Mouse (Mus musculus): ENCODE data around the gene Tsnaxip1. TPM values are rescaled to one million over a fixed set of nuclear protein-coding genes. Genes with fewer than 3 reads are reported as not detected.
A peak's percentile ranks its signal among the peaks of the same experiment; 100 is the strongest.

The Tsnaxip1 gene
- polyA plus RNA-seq, 1 experiment from 2014 or later, result 0.83 TPM

DNA sequence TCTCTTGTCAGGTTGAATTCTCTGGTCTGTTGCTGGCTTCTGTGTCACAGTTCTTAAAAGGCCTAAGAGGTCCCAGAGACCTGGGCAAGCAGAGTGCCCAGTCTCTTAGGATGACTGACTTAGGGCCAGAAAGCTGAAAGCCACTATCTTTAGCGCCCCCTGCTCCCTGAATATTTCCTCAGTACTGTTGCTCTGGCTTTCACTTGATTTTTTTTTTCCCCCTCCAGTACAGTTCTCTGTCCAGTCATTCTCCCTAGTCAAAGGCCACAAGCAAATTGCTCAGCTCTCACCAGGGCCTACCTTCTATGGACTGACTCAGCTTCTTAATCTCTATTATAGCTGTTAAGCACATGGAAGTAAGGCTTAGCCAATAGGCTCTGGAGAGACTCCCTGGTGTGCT lies 34.4 kb downstream of the Tsnaxip1 start:
- Histone ChIP-seq H3K27me3 (replicated peaks; ENCODE audit: control insufficient read depth, insufficient read depth, low read length) (no peaks in the 10 kb centered on the region), H3K4me1 (ENCODE audit: control insufficient read depth, insufficient read depth, low read length) (peaks cover 19% of the 10 kb centered on the region), H3K9ac (ENCODE audit: low read length) (peak overlapping the region; percentile 95), H3K36me3 (ENCODE audit: control insufficient read depth, insufficient read depth, low read length) (peaks cover 26% of the 10 kb centered on the region), H3K9me3 (replicated peaks; ENCODE audit: control insufficient read depth, low read length) (no peaks in the 10 kb centered on the region), H3K27ac (ENCODE audit: low read depth, low read length) (no peak overlapping the region), H3K4me3 (ENCODE audit: low read depth, low read length) (peak overlapping the region; percentile 97), H3K4me2 (ENCODE audit: low read length) (peak overlapping the region; percentile 68)
- ATAC-seq (no peak), DNase-seq (ENCODE audit: low spot score) (no peak)
- 0% methylated on average over 1 of the region's 1 CpGs for WGBS

- 84% methylated on average over 6 of the region's 6 CpGs for WGBS
- no peaks in the 10 kb centered on the region for H3K27me3 ChIP-seq (replicated peaks; ENCODE audit: control insufficient read depth, insufficient read depth, low read length)
- no peak overlapping the region for H3K27ac ChIP-seq (ENCODE audit: low read depth, low read length)
- DNase-seq (ENCODE audit: low spot score), result no peak
- ATAC-seq, result no peak
- H3K4me1 ChIP-seq (ENCODE audit: control insufficient read depth, insufficient read depth, low read length), result peaks cover 8% of the 10 kb centered on the region
- H3K36me3 ChIP-seq (ENCODE audit: control insufficient read depth, insufficient read depth, low read length), result peaks cover 54% of the 10 kb centered on the region
- H3K4me3 ChIP-seq (ENCODE audit: low read depth, low read length), result no peak overlapping the region
- no peak overlapping the region for H3K9ac ChIP-seq (ENCODE audit: low read length)
- H3K9me3 ChIP-seq (replicated peaks; ENCODE audit: control insufficient read depth, low read length), result no peaks in the 10 kb centered on the region
- H3K4me2 ChIP-seq (ENCODE audit: low read length), result no peak overlapping the region
These were observed 39.0 kb downstream of the Tsnaxip1 start for GRCm38 (mm10) chr8:105866364-105867029.

DNA sequence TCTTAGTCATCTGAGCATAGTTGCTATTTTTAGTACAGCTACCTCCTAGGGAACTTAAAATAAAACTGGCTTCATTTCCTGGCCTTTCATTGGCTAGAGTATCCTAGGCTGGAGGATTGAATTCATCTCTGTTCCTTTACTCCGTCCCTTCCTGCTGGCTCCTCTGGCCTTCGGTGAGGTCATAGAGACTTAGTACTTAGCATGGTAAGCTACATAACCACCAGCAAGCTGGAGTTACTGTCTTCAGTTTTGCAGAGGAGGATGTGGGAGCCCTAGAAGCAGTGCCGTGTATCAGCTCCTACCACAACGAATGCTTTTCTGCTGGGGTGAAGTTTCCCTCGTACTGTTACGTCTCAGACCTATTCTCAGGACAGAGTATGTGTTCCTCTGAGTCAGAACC lies 46.8 kb downstream of the Tsnaxip1 start:
- DNase-seq (ENCODE audit: low spot score) (no peak), ATAC-seq (no peak)
- peaks cover 80% of the 10 kb centered on the region for H3K36me3 ChIP-seq (ENCODE audit: control insufficient read depth, insufficient read depth, low read length)
- H3K27ac ChIP-seq (ENCODE audit: low read depth, low read length), result no peak overlapping the region
- no peaks in the 10 kb centered on the region for H3K27me3 ChIP-seq (replicated peaks; ENCODE audit: control insufficient read depth, insufficient read depth, low read length)
- no peak overlapping the region for H3K9ac ChIP-seq (ENCODE audit: low read length)
- WGBS, result 87% methylated on average over 6 of the region's 6 CpGs
- H3K4me3 ChIP-seq (ENCODE audit: low read depth, low read length), result no peak overlapping the region
- H3K4me2 ChIP-seq (ENCODE audit: low read length), result no peak overlapping the region
- H3K9me3 ChIP-seq (replicated peaks; ENCODE audit: control insufficient read depth, low read length), result no peaks in the 10 kb centered on the region
- H3K4me1 ChIP-seq (ENCODE audit: control insufficient read depth, insufficient read depth, low read length), result no peaks in the 10 kb centered on the region

DNA sequence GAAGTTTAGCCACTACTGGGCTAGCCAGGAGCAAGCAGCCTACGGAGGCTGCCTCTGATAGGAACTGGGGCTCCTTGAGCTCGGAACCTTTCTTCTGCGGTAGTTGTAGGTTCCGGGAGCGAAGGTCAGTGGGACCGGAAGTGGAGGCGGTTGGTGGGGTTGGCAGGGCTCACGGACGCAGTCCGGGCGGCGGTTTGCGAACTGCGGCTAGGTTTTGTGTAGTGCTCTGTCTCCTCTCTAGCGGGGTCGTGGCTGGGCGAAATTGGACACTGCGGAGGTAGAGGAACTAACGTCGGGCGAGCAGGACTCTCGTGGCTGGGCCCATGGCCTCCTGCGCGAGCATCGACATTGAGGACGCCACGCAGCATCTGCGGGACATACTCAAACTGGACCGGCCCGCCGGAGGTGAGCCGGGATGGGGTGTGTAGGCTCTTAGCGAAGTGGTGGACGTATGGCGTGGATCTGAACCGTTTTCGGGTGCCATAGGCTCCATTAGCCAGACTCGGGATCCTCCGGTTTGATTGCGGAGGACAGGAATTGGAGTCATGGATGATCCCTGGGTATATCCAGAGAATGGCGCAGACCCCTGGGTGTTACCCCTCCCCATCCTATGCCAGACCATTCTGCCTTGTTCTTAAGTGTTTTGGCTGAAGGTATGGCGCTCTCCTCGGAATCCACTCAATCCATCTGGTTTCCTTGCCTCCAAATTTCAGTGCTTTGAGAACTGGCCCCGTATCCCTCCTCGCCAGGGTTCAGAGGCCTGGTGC lies 53.4 kb downstream of the Tsnaxip1 start, which contains the start of gene Edc4:
Gene Edc4, plus strand, starts transcription at position 128 of the 767 bp plus-strand sequence.
- Histone ChIP-seq H3K27me3 (replicated peaks; ENCODE audit: control insufficient read depth, insufficient read depth, low read length) (no peaks in the 10 kb centered on the region), H3K9ac (ENCODE audit: low read length) (peak within 1 kb of the TSS; percentile 81), H3K27ac (ENCODE audit: low read depth, low read length) (no peak within 1 kb of the TSS), H3K36me3 (ENCODE audit: control insufficient read depth, insufficient read depth, low read length) (peaks cover 52% of the 10 kb centered on the region), H3K4me1 (ENCODE audit: control insufficient read depth, insufficient read depth, low read length) (peaks cover 13% of the 10 kb centered on the region), H3K4me2 (ENCODE audit: low read length) (peak within 1 kb of the TSS; percentile 67), H3K4me3 (ENCODE audit: low read depth, low read length) (peak within 1 kb of the TSS; percentile 67), H3K9me3 (replicated peaks; ENCODE audit: control insufficient read depth, low read length) (no peaks in the 10 kb centered on the region)
- peak; percentile 80 for DNase-seq (ENCODE audit: low spot score)
- ATAC-seq, result peak; percentile 90
- under 1% methylated on average over 45 of the region's 45 CpGs for WGBS

DNA sequence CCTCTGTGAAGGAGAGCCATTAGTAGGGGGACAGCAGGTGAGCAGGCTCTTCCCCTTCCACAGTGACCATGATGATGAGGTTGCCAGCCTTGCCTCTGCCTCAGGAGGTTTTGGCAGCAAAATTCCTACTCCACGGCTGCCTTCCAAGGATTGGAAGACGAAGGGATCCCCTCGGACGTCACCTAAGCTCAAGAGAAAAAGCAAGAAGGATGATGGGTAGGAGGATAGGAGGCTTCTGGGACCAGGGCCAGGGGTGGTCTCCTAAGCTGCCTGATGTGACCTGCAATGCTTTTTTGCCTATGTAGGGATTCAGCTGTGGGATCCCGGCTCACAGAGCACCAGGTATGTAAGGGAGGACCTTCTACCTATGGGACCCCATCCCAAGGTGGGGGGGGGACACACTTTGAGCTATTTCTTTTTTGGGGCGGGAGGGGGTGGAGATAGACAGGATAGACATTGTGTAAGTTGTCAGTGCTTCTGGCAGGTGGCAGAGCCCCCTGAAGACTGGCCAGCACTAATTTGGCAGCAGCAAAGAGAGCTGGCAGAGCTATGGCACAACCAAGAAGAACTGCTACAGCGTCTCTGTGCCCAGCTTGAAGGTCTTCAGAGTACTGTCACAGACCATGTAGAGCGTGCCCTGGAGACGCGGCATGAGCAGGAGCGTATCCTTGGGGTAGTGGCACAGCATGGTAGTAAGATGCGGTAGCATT lies 62.4 kb downstream of the Tsnaxip1 start:
- no peak for ATAC-seq
- no peak overlapping the region for H3K4me3 ChIP-seq (ENCODE audit: low read depth, low read length)
- DNase-seq (ENCODE audit: low spot score), result no peak
- no peaks in the 10 kb centered on the region for H3K9me3 ChIP-seq (replicated peaks; ENCODE audit: control insufficient read depth, low read length)
- H3K27ac ChIP-seq (ENCODE audit: low read depth, low read length), result no peak overlapping the region
- peaks cover 84% of the 10 kb centered on the region for H3K36me3 ChIP-seq (ENCODE audit: control insufficient read depth, insufficient read depth, low read length)
- 0 out of 2 replicates have a peak, but pooled peaks cover 3% of the 10 kb centered on the region for H3K4me1 ChIP-seq (ENCODE audit: control insufficient read depth, insufficient read depth, low read length)
- no peak overlapping the region for H3K4me2 ChIP-seq (ENCODE audit: low read length)
- H3K27me3 ChIP-seq (replicated peaks; ENCODE audit: control insufficient read depth, insufficient read depth, low read length), result no peaks in the 10 kb centered on the region
- no peak overlapping the region for H3K9ac ChIP-seq (ENCODE audit: low read length)
- WGBS, result 91% methylated on average over 12 of the region's 12 CpGs

DNA sequence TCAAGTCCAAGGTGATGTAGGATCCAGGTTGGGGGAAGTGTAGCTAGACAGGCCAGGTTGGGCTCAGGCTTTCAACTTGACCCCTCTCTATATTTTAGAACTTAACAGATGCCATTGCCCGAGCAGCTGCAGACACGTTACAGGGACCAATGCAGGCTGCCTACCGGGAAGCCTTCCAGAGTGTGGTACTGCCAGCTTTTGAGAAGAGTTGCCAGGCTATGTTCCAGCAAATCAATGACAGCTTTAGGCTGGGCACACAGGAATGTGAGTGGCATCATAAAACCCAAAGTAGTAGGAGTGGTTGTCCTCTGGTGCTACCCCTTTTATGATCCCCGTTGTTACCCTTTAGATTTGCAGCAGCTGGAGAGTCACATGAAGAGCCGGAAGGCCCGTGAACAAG lies 63.3 kb downstream of the Tsnaxip1 start:
- no peaks in the 10 kb centered on the region for H3K27me3 ChIP-seq (replicated peaks; ENCODE audit: control insufficient read depth, insufficient read depth, low read length)
- 89% methylated on average over 6 of the region's 6 CpGs for WGBS
- no peak for ATAC-seq

GRCm38 (mm10) chr8:105892432-105892831 lies 64.9 kb downstream of the Tsnaxip1 start:
- H3K4me2 ChIP-seq (ENCODE audit: low read length), result no peak overlapping the region
- peak; percentile 35 for DNase-seq (ENCODE audit: low spot score)
- peaks cover 59% of the 10 kb centered on the region for H3K36me3 ChIP-seq (ENCODE audit: control insufficient read depth, insufficient read depth, low read length)

More for the DNA sequence above, 63.3 kb downstream of the Tsnaxip1 start:
- Histone ChIP-seq H3K9ac (ENCODE audit: low read length) (no peak overlapping the region), H3K27ac (ENCODE audit: low read depth, low read length) (no peak overlapping the region), H3K4me1 (ENCODE audit: control insufficient read depth, insufficient read depth, low read length) (0 out of 2 replicates have a peak, but pooled peaks cover 3% of the 10 kb centered on the region), H3K36me3 (ENCODE audit: control insufficient read depth, insufficient read depth, low read length) (peaks cover 75% of the 10 kb centered on the region), H3K4me3 (ENCODE audit: low read depth, low read length) (no peak overlapping the region), H3K9me3 (replicated peaks; ENCODE audit: control insufficient read depth, low read length) (no peaks in the 10 kb centered on the region), H3K4me2 (ENCODE audit: low read length) (no peak overlapping the region)
- DNase-seq (ENCODE audit: low spot score), result no peak

GRCm38 (mm10) chr8:105893339-105893738 lies 65.8 kb downstream of the Tsnaxip1 start, which contains the start of gene Nrn1l:
Gene Nrn1l (plus strand): TSS chr8:105893567.
- DNase-seq (ENCODE audit: low spot score), result peak; percentile 85
- Histone ChIP-seq H3K9me3 (replicated peaks; ENCODE audit: control insufficient read depth, low read length) (no peaks in the 10 kb centered on the region), H3K4me1 (ENCODE audit: control insufficient read depth, insufficient read depth, low read length) (0 out of 2 replicates have a peak, but pooled peaks cover 3% of the 10 kb centered on the region), H3K27ac (ENCODE audit: low read depth, low read length) (peak within 1 kb of the TSS; percentile 27; the same call in 1 of the 2 replicates), H3K4me2 (ENCODE audit: low read length) (no peak within 1 kb of the TSS), H3K27me3 (replicated peaks; ENCODE audit: control insufficient read depth, insufficient read depth, low read length) (no peaks in the 10 kb centered on the region), H3K9ac (ENCODE audit: low read length) (peak within 1 kb of the TSS; percentile 50), H3K4me3 (ENCODE audit: low read depth, low read length) (no peak within 1 kb of the TSS), H3K36me3 (ENCODE audit: control insufficient read depth, insufficient read depth, low read length) (peaks cover 50% of the 10 kb centered on the region)
- WGBS, result 3% methylated on average over 11 of the region's 11 CpGs
- peak; percentile 90 for ATAC-seq

More at GRCm38 (mm10) chr8:105892432-105892831, 64.9 kb downstream of the Tsnaxip1 start:
- no peaks in the 10 kb centered on the region for H3K9me3 ChIP-seq (replicated peaks; ENCODE audit: control insufficient read depth, low read length)
- no peaks in the 10 kb centered on the region for H3K27me3 ChIP-seq (replicated peaks; ENCODE audit: control insufficient read depth, insufficient read depth, low read length)
- WGBS, result 91% methylated on average over 6 of the region's 6 CpGs
- ATAC-seq, result no peak
- H3K27ac ChIP-seq (ENCODE audit: low read depth, low read length), result no peak overlapping the region
- H3K4me1 ChIP-seq (ENCODE audit: control insufficient read depth, insufficient read depth, low read length), result 0 out of 2 replicates have a peak, but pooled peaks cover 3% of the 10 kb centered on the region
- no peak overlapping the region for H3K4me3 ChIP-seq (ENCODE audit: low read depth, low read length)
- H3K9ac ChIP-seq (ENCODE audit: low read length), result no peak overlapping the region

Data from forebrain, embryonic 14.5 days (tissue).